Mouse (Mus musculus) liver, postnatal 0 days (tissue): Measurements from ENCODE around the gene Vps33b. TPM values are rescaled to one million over a fixed set of nuclear protein-coding genes. Genes with fewer than 3 reads are reported as not detected.

ENCODE experiments used
- ATAC-seq: fragments of 200-750 bp; cut with Nextera tagmentation; 2 replicates; pipeline ENCODE4 v1.8.0; 2017; ENCODE audit warnings: mild to moderate bottlenecking, moderate library complexity
- DNase-seq: peaks from one replicate; pipeline ENCODE4 v3.0.0-alpha.2; 2016
- H3K27ac ChIP-seq: fragments of 300-500 bp; sonication (generic); 2 replicates; pipeline ENCODE4 v1.5.1; 2014; ENCODE audit warnings: antibody characterized with exemption, moderate library complexity, mild to moderate bottlenecking, low read depth
- H3K27me3 ChIP-seq: fragments of 300-500 bp; sonication (generic); 2 replicates; pipeline ENCODE4 v1.6.1; 2014; ENCODE audit warnings: low read length, control low read depth, mixed read lengths; ENCODE audit not compliant: insufficient read depth
- H3K36me3 ChIP-seq: fragments of 300-500 bp; sonication (generic); replicated peaks from 2 replicates; pipeline ENCODE4 v1.6.1; 2014; ENCODE audit warnings: mild to moderate bottlenecking, control low read depth, low read length, moderate library complexity, mixed read lengths; ENCODE audit not compliant: insufficient read depth
- H3K4me1 ChIP-seq: fragments of 300-500 bp; sonication (generic); 2 replicates; pipeline ENCODE4 v1.6.1; 2014; ENCODE audit warnings: antibody characterized with exemption, mild to moderate bottlenecking, control low read depth; ENCODE audit not compliant: insufficient read depth
- H3K4me2 ChIP-seq: fragments of 300-500 bp; sonication (generic); 2 replicates; pipeline ENCODE4 v1.6.1; 2014; ENCODE audit warnings: low read depth, mild to moderate bottlenecking, low read length, moderate library complexity, mixed read lengths
- H3K4me3 ChIP-seq: fragments of 300-500 bp; sonication (generic); 2 replicates; pipeline ENCODE4 v1.5.1; 2014; ENCODE audit warnings: low read depth, low read length
- H3K9ac ChIP-seq: fragments of 300-500 bp; sonication (generic); replicated peaks from 2 replicates; pipeline ENCODE4 v1.6.1; 2014; ENCODE audit warnings: mild to moderate bottlenecking, moderate library complexity
- H3K9me3 ChIP-seq: fragments of 300-500 bp; sonication (generic); 2 replicates; pipeline ENCODE4 v1.6.1; 2016; ENCODE audit warnings: mild to moderate bottlenecking, control low read depth, low read length, mixed read lengths
- CTCF ChIP-seq: sonication (generic); IDR thresholded peaks from 2 replicates; pipeline ENCODE4 v1.5.1; 2016; ENCODE audit warnings: antibody characterized with exemption, low read depth
- EP300 ChIP-seq: IDR thresholded peaks from 2 replicates; pipeline ENCODE4 v1.6.1; 2016; ENCODE audit warnings: antibody characterized with exemption, low read depth, mild to moderate bottlenecking
- WGBS: fragments of 180-500 bp; shearing (Covaris S2); extraction: QIAGEN DNeasy Blood & Tissue Kit; methylation state at CpG from one replicate; pipeline ENCODE4 v1.1.7; 2014; ENCODE audit not compliant: insufficient replicate concordance; 5-methylcytosine and 5-hydroxymethylcytosine counted together
- polyA plus RNA-seq: library from polyadenylated mRNA; unstranded; fragments of >200 nt; fragmentation: Nextera tagmentation; extraction: Ambion mirVana; gene quantifications from 2 replicates; pipeline ENCODE4 v1.2.1, GENCODE M21; 2015

Vps33b gene
- 2.5 and 2.9 TPM in 2 replicates for polyA plus RNA-seq

GRCm38 (mm10) chr7:80268897-80269750, at the start of gene Vps33b:
Vps33b (plus strand) TSS chr7:80269649.
- Histone ChIP-seq H3K27ac (peak within 1 kb of the TSS; percentile 84), H3K36me3 (peaks cover 34% of the 10 kb centered on the region), H3K9ac (peak within 1 kb of the TSS; percentile 63), H3K9me3 (no peaks in the 10 kb centered on the region), H3K4me3 (peak within 1 kb of the TSS; percentile 62), H3K4me1 (peaks cover 15% of the 10 kb centered on the region), H3K4me2 (peak within 1 kb of the TSS; percentile 82), H3K27me3 (no peaks in the 10 kb centered on the region)
- peak; percentile 95 for DNase-seq
- no peak for TF ChIP-seq CTCF
- TF ChIP-seq EP300 = peak; percentile 84; the same call in 1 of the 2 replicates
- peak; percentile 94 for ATAC-seq
- WGBS = 3% methylated on average over 21 of the region's 21 CpGs

- Histone ChIP-seq H3K4me2 (no peak overlapping the region), H3K36me3 (peaks cover 95% of the 10 kb centered on the region), H3K4me1 (no peaks in the 10 kb centered on the region), H3K9me3 (no peaks in the 10 kb centered on the region), H3K27me3 (no peaks in the 10 kb centered on the region), H3K27ac (no peak overlapping the region), H3K4me3 (no peak overlapping the region), H3K9ac (no peak overlapping the region)
- TF ChIP-seq EP300 = no peak
- no peak for TF ChIP-seq CTCF
- ATAC-seq (no peak), DNase-seq (no peak)
- WGBS = 94% methylated on average over 9 of the region's 9 CpGs
Observed at GRCm38 (mm10) chr7:80220237-80220797, 49.1 kb upstream of the Vps33b start.

DNA sequence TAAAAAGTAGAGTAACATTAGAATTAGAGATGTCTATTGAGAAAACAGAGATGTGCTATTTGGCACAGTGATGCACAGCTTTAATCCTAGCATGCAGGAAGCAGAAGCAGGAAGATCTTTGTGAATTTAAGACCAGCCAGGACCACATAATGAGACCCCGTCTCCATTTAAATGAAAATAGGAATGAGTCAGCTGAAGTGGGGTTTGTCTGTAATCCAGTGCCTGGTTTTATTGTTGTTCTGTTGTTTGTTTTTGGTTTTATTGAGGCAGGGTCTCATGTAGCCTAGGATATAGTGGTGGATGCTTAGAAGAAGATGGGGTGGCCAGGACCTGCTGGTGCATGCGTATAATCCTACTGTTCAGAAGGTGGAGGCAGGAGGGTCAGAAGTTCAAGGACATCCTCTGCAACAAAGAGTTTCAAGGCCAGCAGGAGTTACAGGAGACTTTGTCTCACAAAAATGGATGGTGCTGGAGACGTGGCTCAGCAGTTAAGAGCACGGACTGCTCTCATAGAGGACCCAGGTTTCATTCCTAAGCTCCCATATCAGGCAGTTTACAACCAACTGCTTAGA, 48.2 kb upstream of the Vps33b start:
- no peak for DNase-seq
- no peak for ATAC-seq
- H3K9ac ChIP-seq = no peak overlapping the region
- H3K36me3 ChIP-seq = peaks cover 95% of the 10 kb centered on the region
- 88% methylated on average over 4 of the region's 4 CpGs for WGBS
- no peaks in the 10 kb centered on the region for H3K4me1 ChIP-seq
- TF ChIP-seq CTCF (no peak), EP300 (no peak)
- H3K4me2 ChIP-seq = no peak overlapping the region
- H3K27me3 ChIP-seq = no peaks in the 10 kb centered on the region
- H3K27ac ChIP-seq = no peak overlapping the region
- no peak overlapping the region for H3K4me3 ChIP-seq
- H3K9me3 ChIP-seq = no peaks in the 10 kb centered on the region

DNA sequence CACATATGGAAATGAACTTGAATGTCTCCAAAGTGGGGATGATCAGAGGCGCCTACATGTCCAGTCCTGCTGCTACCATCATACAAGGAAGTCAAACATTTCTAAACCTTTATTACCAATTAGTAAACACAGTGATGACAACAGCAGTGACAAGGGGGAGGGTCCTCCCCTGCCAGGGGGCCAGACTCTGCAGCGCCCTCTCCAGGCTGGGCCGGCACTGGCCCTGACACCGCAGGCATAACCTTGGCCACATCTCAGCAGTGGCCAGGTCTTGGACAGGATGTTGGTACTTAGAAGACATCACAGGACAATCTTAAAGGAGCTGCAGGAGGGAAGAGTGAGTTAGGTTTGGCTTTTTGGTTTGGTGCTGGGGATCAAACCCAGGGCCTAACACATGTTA, 42.4 kb upstream of the Vps33b start:
- peak; percentile 26; the same call in 1 of the 2 replicates for TF ChIP-seq CTCF
- TF ChIP-seq EP300 = no peak
- WGBS = 96% methylated on average over 4 of the region's 4 CpGs
- H3K27ac ChIP-seq = no peak overlapping the region
- no peak overlapping the region for H3K4me2 ChIP-seq
- no peak overlapping the region for H3K4me3 ChIP-seq
- no peaks in the 10 kb centered on the region for H3K9me3 ChIP-seq
- peaks cover 20% of the 10 kb centered on the region for H3K4me1 ChIP-seq
- no peak overlapping the region for H3K9ac ChIP-seq
- no peak for DNase-seq
- no peaks in the 10 kb centered on the region for H3K27me3 ChIP-seq
- no peak for ATAC-seq
- H3K36me3 ChIP-seq = peaks cover 64% of the 10 kb centered on the region

- 37% methylated on average over 6 of the region's 6 CpGs for WGBS
- Histone ChIP-seq H3K27ac (no peak overlapping the region), H3K4me1 (peaks cover 26% of the 10 kb centered on the region), H3K9ac (peak overlapping the region; percentile 26), H3K9me3 (no peaks in the 10 kb centered on the region), H3K4me2 (peak overlapping the region; percentile 98), H3K4me3 (no peak overlapping the region), H3K27me3 (no peaks in the 10 kb centered on the region), H3K36me3 (peaks cover 35% of the 10 kb centered on the region)
- TF ChIP-seq CTCF = no peak
- TF ChIP-seq EP300 = no peak
- ATAC-seq (no peak), DNase-seq (no peak)
Observed at GRCm38 (mm10) chr7:80230196-80230595, 39.3 kb upstream of the Vps33b start.

- peak overlapping the region; percentile 68 for H3K4me3 ChIP-seq
- peak overlapping the region; percentile 77 for H3K9ac ChIP-seq
- WGBS = under 1% methylated on average over 29 of the region's 29 CpGs
- peaks cover 18% of the 10 kb centered on the region for H3K36me3 ChIP-seq
- ATAC-seq = peak; percentile 62
- peaks cover 26% of the 10 kb centered on the region for H3K4me1 ChIP-seq
- no peak for DNase-seq
- no peaks in the 10 kb centered on the region for H3K27me3 ChIP-seq
- H3K4me2 ChIP-seq = peak overlapping the region; percentile 98
- TF ChIP-seq CTCF = no peak
- TF ChIP-seq EP300 = no peak
- no peaks in the 10 kb centered on the region for H3K9me3 ChIP-seq
- peak overlapping the region; percentile 84 for H3K27ac ChIP-seq
Observed at GRCm38 (mm10) chr7:80231971-80232488, 37.4 kb upstream of the Vps33b start.
